Mouse (Mus musculus): ENCODE measurements around the gene Olfr112. TPM values are rescaled to one million over a fixed set of nuclear protein-coding genes. Genes with fewer than 3 reads are reported as not detected.

Gene Olfr112
- not detected for polyA plus RNA-seq (2014; fragmentation: Illumina TruSeq; extraction: RNeasy Lipid Tissue Mini Kit (QIAGEN cat#74804); ENCODE audit: low read depth, low replicate concordance)

GRCm38 (mm10) chr17:37569351-37569750 is at the start of gene Olfr112:
Gene Olfr112, minus strand, starts transcription at chr17:37569451.

GRCm38 (mm10) chr17:37592643-37593042 is 23.4 kb upstream of the Olfr112 start, which contains the start of gene Olfr114:
Gene Olfr114, minus strand, starts transcription at chr17:37592743.

GRCm38 (mm10) chr17:37577563-37577962 is 8.3 kb upstream of the Olfr112 start, which contains the start of gene Olfr113:
Gene Olfr113, minus strand, starts transcription at chr17:37577663.

Other genes with a start within 250 kb of the Olfr112 start
- gene Olfr103, start 229.8 kb downstream of the Olfr112 start, polyA plus RNA-seq (2014; fragmentation: Illumina TruSeq; extraction: RNeasy Lipid Tissue Mini Kit (QIAGEN cat#74804); ENCODE audit: low read depth, low replicate concordance): not detected
- gene Olfr104-ps, start 209.9 kb downstream of the Olfr112 start, polyA plus RNA-seq (2014; fragmentation: Illumina TruSeq; extraction: RNeasy Lipid Tissue Mini Kit (QIAGEN cat#74804); ENCODE audit: low read depth, low replicate concordance): not detected
- not detected for gene Olfr105-ps, start 190.4 kb downstream of the Olfr112 start, polyA plus RNA-seq (2014; fragmentation: Illumina TruSeq; extraction: RNeasy Lipid Tissue Mini Kit (QIAGEN cat#74804); ENCODE audit: low read depth, low replicate concordance)
- not detected for gene Olfr106-ps, start 179.1 kb downstream of the Olfr112 start, polyA plus RNA-seq (2014; fragmentation: Illumina TruSeq; extraction: RNeasy Lipid Tissue Mini Kit (QIAGEN cat#74804); ENCODE audit: low read depth, low replicate concordance)
- not detected for gene Olfr107, start 170.2 kb downstream of the Olfr112 start, polyA plus RNA-seq (2014; fragmentation: Illumina TruSeq; extraction: RNeasy Lipid Tissue Mini Kit (QIAGEN cat#74804); ENCODE audit: low read depth, low replicate concordance)
- not detected for gene Olfr108, start 124.0 kb downstream of the Olfr112 start, polyA plus RNA-seq (2014; fragmentation: Illumina TruSeq; extraction: RNeasy Lipid Tissue Mini Kit (QIAGEN cat#74804); ENCODE audit: low read depth, low replicate concordance)
- gene Olfr109, start 110.5 kb downstream of the Olfr112 start, polyA plus RNA-seq (2014; fragmentation: Illumina TruSeq; extraction: RNeasy Lipid Tissue Mini Kit (QIAGEN cat#74804); ENCODE audit: low read depth, low replicate concordance): not detected
- not detected for gene H2-M2, start 85.9 kb downstream of the Olfr112 start, polyA plus RNA-seq (2014; fragmentation: Illumina TruSeq; extraction: RNeasy Lipid Tissue Mini Kit (QIAGEN cat#74804); ENCODE audit: low read depth, low replicate concordance)
- gene Olfr110, start 77.0 kb downstream of the Olfr112 start, polyA plus RNA-seq (2014; fragmentation: Illumina TruSeq; extraction: RNeasy Lipid Tissue Mini Kit (QIAGEN cat#74804); ENCODE audit: low read depth, low replicate concordance): not detected
- not detected for gene Olfr111, start 61.4 kb downstream of the Olfr112 start, polyA plus RNA-seq (2014; fragmentation: Illumina TruSeq; extraction: RNeasy Lipid Tissue Mini Kit (QIAGEN cat#74804); ENCODE audit: low read depth, low replicate concordance)
- gene Olfr113, start 8.2 kb upstream of the Olfr112 start, polyA plus RNA-seq (2014; fragmentation: Illumina TruSeq; extraction: RNeasy Lipid Tissue Mini Kit (QIAGEN cat#74804); ENCODE audit: low read depth, low replicate concordance): not detected
- not detected for gene Olfr114, start 23.3 kb upstream of the Olfr112 start, polyA plus RNA-seq (2014; fragmentation: Illumina TruSeq; extraction: RNeasy Lipid Tissue Mini Kit (QIAGEN cat#74804); ENCODE audit: low read depth, low replicate concordance)
- gene Olfr115, start 57.7 kb upstream of the Olfr112 start, polyA plus RNA-seq (2014; fragmentation: Illumina TruSeq; extraction: RNeasy Lipid Tissue Mini Kit (QIAGEN cat#74804); ENCODE audit: low read depth, low replicate concordance): not detected
- not detected for gene Olfr116, start 57.7 kb upstream of the Olfr112 start, polyA plus RNA-seq (2014; fragmentation: Illumina TruSeq; extraction: RNeasy Lipid Tissue Mini Kit (QIAGEN cat#74804); ENCODE audit: low read depth, low replicate concordance)
- not detected for gene Olfr117, start 94.3 kb upstream of the Olfr112 start, polyA plus RNA-seq (2014; fragmentation: Illumina TruSeq; extraction: RNeasy Lipid Tissue Mini Kit (QIAGEN cat#74804); ENCODE audit: low read depth, low replicate concordance)
- not detected for gene Olfr118, start 97.5 kb upstream of the Olfr112 start, polyA plus RNA-seq (2014; fragmentation: Illumina TruSeq; extraction: RNeasy Lipid Tissue Mini Kit (QIAGEN cat#74804); ENCODE audit: low read depth, low replicate concordance)
- not detected for gene Olfr119, start 127.1 kb upstream of the Olfr112 start, polyA plus RNA-seq (2014; fragmentation: Illumina TruSeq; extraction: RNeasy Lipid Tissue Mini Kit (QIAGEN cat#74804); ENCODE audit: low read depth, low replicate concordance)
- not detected for gene Olfr120, start 152.4 kb upstream of the Olfr112 start, polyA plus RNA-seq (2014; fragmentation: Illumina TruSeq; extraction: RNeasy Lipid Tissue Mini Kit (QIAGEN cat#74804); ENCODE audit: low read depth, low replicate concordance)
- not detected for gene Olfr121, start 179.4 kb upstream of the Olfr112 start, polyA plus RNA-seq (2014; fragmentation: Illumina TruSeq; extraction: RNeasy Lipid Tissue Mini Kit (QIAGEN cat#74804); ENCODE audit: low read depth, low replicate concordance)
- not detected for gene Olfr122, start 199.2 kb upstream of the Olfr112 start, polyA plus RNA-seq (2014; fragmentation: Illumina TruSeq; extraction: RNeasy Lipid Tissue Mini Kit (QIAGEN cat#74804); ENCODE audit: low read depth, low replicate concordance)
- gene Olfr123, start 224.1 kb upstream of the Olfr112 start, polyA plus RNA-seq (2014; fragmentation: Illumina TruSeq; extraction: RNeasy Lipid Tissue Mini Kit (QIAGEN cat#74804); ENCODE audit: low read depth, low replicate concordance): not detected
- gene Olfr124, start 230.4 kb upstream of the Olfr112 start, polyA plus RNA-seq (2014; fragmentation: Illumina TruSeq; extraction: RNeasy Lipid Tissue Mini Kit (QIAGEN cat#74804); ENCODE audit: low read depth, low replicate concordance): not detected

Data from kidney, adult 10 weeks (tissue).